Mouse (Mus musculus) CD4-positive naive resting alpha-beta T cell, adult 57 days (primary cell): ENCODE results near the gene Defa36. TPM values are rescaled to one million over a fixed set of nuclear protein-coding genes. Genes with fewer than 3 reads are reported as not detected.

ENCODE experiments used
- total RNA-seq: library from RNA; stranded (reverse); gene quantifications from one replicate; pipeline ENCODE4 v1.2.4, GENCODE M21; 2023

Defa36 gene
- total RNA-seq = not detected

DNA sequence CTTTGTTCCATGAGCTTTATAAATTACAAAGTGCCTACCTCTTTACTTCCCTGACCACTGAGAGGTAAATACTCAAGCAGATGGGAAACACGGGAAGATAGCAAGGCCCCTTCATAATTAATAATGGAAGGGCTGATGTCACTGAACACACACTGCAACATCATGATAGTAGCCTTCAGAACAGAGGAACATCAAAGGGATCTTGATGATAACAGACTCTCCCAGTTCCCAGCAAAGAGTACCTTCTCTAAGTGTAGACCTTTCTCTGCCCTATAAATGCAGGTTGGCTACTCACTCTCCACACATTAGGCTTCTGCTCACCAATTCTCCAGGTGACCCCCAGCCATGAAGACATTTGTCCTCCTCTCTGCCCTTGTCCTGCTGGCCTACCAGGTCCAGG, at the start of gene Defa36:
Gene Defa36, plus strand, starts transcription at position 301 of the 400 bp plus-strand sequence.

DNA sequence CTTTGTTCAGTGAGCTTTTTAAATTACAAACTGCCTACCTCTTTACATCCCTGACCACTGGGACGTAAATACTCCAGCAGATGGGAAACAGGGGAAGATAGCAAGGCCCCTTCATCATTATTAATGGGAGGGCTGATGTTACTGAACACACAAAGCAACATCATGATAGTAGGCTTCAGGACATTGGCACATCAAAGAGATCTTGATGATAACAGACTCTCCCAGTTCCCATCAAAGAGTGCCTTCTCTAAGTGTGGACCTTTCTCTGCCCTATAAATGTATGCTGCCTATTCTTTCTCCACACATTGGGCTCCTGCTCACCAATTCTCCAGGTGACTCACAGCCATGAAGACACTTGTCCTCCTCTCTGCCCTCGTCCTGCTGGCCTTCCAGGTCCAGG, 49.0 kb upstream of the Defa36 start, which contains the start of gene Defa2:
Gene Defa2, plus strand, starts transcription at position 301 of the 400 bp plus-strand sequence.

GRCm38 (mm10) chr8:21391511-21391910, 35.7 kb upstream of the Defa36 start, which contains the start of gene Defa33:
Gene Defa33, plus strand, starts transcription at chr8:21391811.

GRCm38 (mm10) chr8:21456460-21456859, 29.2 kb downstream of the Defa36 start, which contains the start of gene Gm7849:
Gene Gm7849, minus strand, starts transcription at chr8:21456560.

Other genes starting within 250 kb of the Defa36 start
- not detected for gene Defa31, start 235.8 kb upstream of the Defa36 start, total RNA-seq
- gene Gm15293, start 225.8 kb upstream of the Defa36 start, total RNA-seq = not detected
- not detected for gene Gm15292, start 177.7 kb upstream of the Defa36 start, total RNA-seq
- gene Defa27, start 111.9 kb upstream of the Defa36 start, total RNA-seq = not detected
- gene Defa29, start 100.4 kb upstream of the Defa36 start, total RNA-seq = not detected
- gene Defa2, start 48.9 kb upstream of the Defa36 start, total RNA-seq = not detected
- gene Defa33, start 35.6 kb upstream of the Defa36 start, total RNA-seq = not detected
- not detected for gene Gm7849, start 29.1 kb downstream of the Defa36 start, total RNA-seq
- gene Defa20, start 81.8 kb downstream of the Defa36 start, total RNA-seq = not detected
- gene Defa32, start 101.6 kb downstream of the Defa36 start, total RNA-seq = not detected
- gene Defa37, start 138.0 kb downstream of the Defa36 start, total RNA-seq = not detected
- gene Defa28, start 155.6 kb downstream of the Defa36 start, total RNA-seq = not detected
- not detected for gene Gm7861, start 167.1 kb downstream of the Defa36 start, total RNA-seq
- not detected for gene Defa26, start 190.8 kb downstream of the Defa36 start, total RNA-seq
- not detected for gene Defa17, start 228.4 kb downstream of the Defa36 start, total RNA-seq
- not detected for gene Defa34, start 238.4 kb downstream of the Defa36 start, total RNA-seq